Mouse (Mus musculus) heart, embryonic 11.5 days (tissue): ENCODE measurements around the gene Lgals3bp. TPM values are rescaled to one million over a fixed set of nuclear protein-coding genes. Genes with fewer than 3 reads are reported as not detected.
A peak's percentile ranks its signal among the peaks of the same experiment; 100 is the strongest.

ENCODE experiments used
- ATAC-seq: fragments of 200-750 bp; cut with Nextera tagmentation; replicated peaks from 2 replicates; pipeline ENCODE4 v1.8.0; 2017; ENCODE audit warnings: moderate library complexity; ENCODE audit not compliant: insufficient number of reproducible peaks, low FRiP score, low TSS enrichment
- H3K27ac ChIP-seq: fragments of 300-500 bp; sonication (generic); 2 replicates; pipeline ENCODE4 v1.5.1; 2014; ENCODE audit warnings: mild to moderate bottlenecking, low read depth, low read length
- H3K27me3 ChIP-seq: fragments of 300-500 bp; sonication (generic); 2 replicates; pipeline ENCODE4 v1.6.1; 2014; ENCODE audit warnings: mild to moderate bottlenecking, low read length, mixed read lengths; ENCODE audit not compliant: control insufficient read depth, insufficient read depth
- H3K36me3 ChIP-seq: fragments of 300-500 bp; sonication (generic); 2 replicates; pipeline ENCODE4 v1.6.1; 2014; ENCODE audit warnings: mild to moderate bottlenecking, low read length, moderate library complexity, mixed read lengths; ENCODE audit not compliant: control insufficient read depth, insufficient read depth
- H3K4me1 ChIP-seq: fragments of 300-500 bp; sonication (generic); 2 replicates; pipeline ENCODE4 v1.6.1; 2014; ENCODE audit warnings: low read length; ENCODE audit not compliant: control insufficient read depth, insufficient read depth
- H3K4me2 ChIP-seq: fragments of 300-500 bp; sonication (generic); 2 replicates; pipeline ENCODE4 v1.6.1; 2014; ENCODE audit warnings: mild to moderate bottlenecking, moderate library complexity
- H3K4me3 ChIP-seq: fragments of 300-500 bp; sonication (generic); 2 replicates; pipeline ENCODE4 v1.5.1; 2014; ENCODE audit warnings: low read depth, low read length
- H3K9ac ChIP-seq: fragments of 300-500 bp; sonication (generic); 2 replicates; pipeline ENCODE4 v1.6.1; 2014; ENCODE audit warnings: mild to moderate bottlenecking, low read depth, low read length, moderate library complexity
- H3K9me3 ChIP-seq: fragments of 300-500 bp; sonication (generic); replicated peaks from 2 replicates; pipeline ENCODE4 v1.6.1; 2016; ENCODE audit warnings: low read length; ENCODE audit not compliant: control insufficient read depth
- WGBS: fragments of 180-500 bp; shearing (Covaris S2); extraction: QIAGEN DNeasy Blood & Tissue Kit; methylation state at CpG from one replicate; pipeline ENCODE4 v1.1.7; 2014; ENCODE audit not compliant: insufficient replicate concordance; 5-methylcytosine and 5-hydroxymethylcytosine counted together
- polyA plus RNA-seq: library from polyadenylated mRNA; unstranded; fragments of >200 nt; fragmentation: Nextera tagmentation; extraction: Ambion mirVana; gene quantifications from 2 replicates; pipeline ENCODE4 v1.2.1, GENCODE M21; 2014

Gene Lgals3bp
- polyA plus RNA-seq, 1 experiment from 2014 or later, result 3.1 TPM

GRCm38 (mm10) chr11:118436471-118436935 lies 34.6 kb upstream of the Lgals3bp start:
- 44% methylated on average over 6 of the region's 6 CpGs for WGBS
- no peaks in the 10 kb centered on the region for H3K36me3 ChIP-seq
- no peak overlapping the region for H3K4me3 ChIP-seq
- no peak overlapping the region for H3K9ac ChIP-seq
- H3K9me3 ChIP-seq, result no peaks in the 10 kb centered on the region
- H3K27ac ChIP-seq, result no peak overlapping the region
- ATAC-seq, result no peak
- peaks cover 17% of the 10 kb centered on the region for H3K4me1 ChIP-seq
- peaks cover 3% of the 10 kb centered on the region; the same call in 1 of the 2 replicates for H3K27me3 ChIP-seq
- no peak overlapping the region for H3K4me2 ChIP-seq

- no peak for ATAC-seq
- WGBS, result 25% methylated on average over 13 of the region's 13 CpGs
- Histone ChIP-seq H3K27ac (no peak overlapping the region), H3K27me3 (peaks cover 3% of the 10 kb centered on the region; the same call in 1 of the 2 replicates), H3K4me1 (peaks cover 18% of the 10 kb centered on the region), H3K36me3 (no peaks in the 10 kb centered on the region), H3K4me2 (peak overlapping the region; percentile 51), H3K4me3 (peak overlapping the region; percentile 37), H3K9ac (peak overlapping the region; percentile 64), H3K9me3 (no peaks in the 10 kb centered on the region)
Observed at GRCm38 (mm10) chr11:118434093-118434492, 32.2 kb upstream of the Lgals3bp start.

GRCm38 (mm10) chr11:118433398-118433868 lies 31.5 kb upstream of the Lgals3bp start:
- Histone ChIP-seq H3K4me1 (peaks cover 20% of the 10 kb centered on the region), H3K27ac (no peak overlapping the region), H3K27me3 (peaks cover 6% of the 10 kb centered on the region), H3K9me3 (no peaks in the 10 kb centered on the region), H3K4me2 (peak overlapping the region; percentile 51), H3K9ac (no peak overlapping the region), H3K36me3 (no peaks in the 10 kb centered on the region), H3K4me3 (peak overlapping the region; percentile 37)
- 61% methylated on average over 10 of the region's 10 CpGs for WGBS
- no peak for ATAC-seq

GRCm38 (mm10) chr11:118431100-118431948 lies 29.4 kb upstream of the Lgals3bp start:
- ATAC-seq, result no peak
- 71% methylated on average over 16 of the region's 16 CpGs for WGBS
- H3K9ac ChIP-seq, result no peak overlapping the region
- H3K4me1 ChIP-seq, result peaks cover 31% of the 10 kb centered on the region
- no peak overlapping the region for H3K4me2 ChIP-seq
- peaks cover 6% of the 10 kb centered on the region for H3K27me3 ChIP-seq
- H3K27ac ChIP-seq, result no peak overlapping the region
- H3K4me3 ChIP-seq, result no peak overlapping the region
- no peaks in the 10 kb centered on the region for H3K9me3 ChIP-seq
- no peaks in the 10 kb centered on the region for H3K36me3 ChIP-seq

- 46% methylated on average over 4 of the region's 4 CpGs for WGBS
- H3K4me2 ChIP-seq, result no peak overlapping the region
Observed at GRCm38 (mm10) chr11:118430291-118430885, 28.5 kb upstream of the Lgals3bp start.

GRCm38 (mm10) chr11:118428944-118429709 lies 27.2 kb upstream of the Lgals3bp start:
- Histone ChIP-seq H3K4me1 (peaks cover 31% of the 10 kb centered on the region), H3K9ac (no peak overlapping the region)

More at GRCm38 (mm10) chr11:118430291-118430885, 28.5 kb upstream of the Lgals3bp start:
- no peak overlapping the region for H3K27ac ChIP-seq
- no peak for ATAC-seq
- H3K9me3 ChIP-seq, result no peaks in the 10 kb centered on the region
- peaks cover 31% of the 10 kb centered on the region for H3K4me1 ChIP-seq
- H3K27me3 ChIP-seq, result peaks cover 6% of the 10 kb centered on the region
- 0 out of 2 replicates have a peak overlapping the region, but pooled peaks have one; percentile 12 for H3K9ac ChIP-seq
- H3K36me3 ChIP-seq, result no peaks in the 10 kb centered on the region
- H3K4me3 ChIP-seq, result no peak overlapping the region

GRCm38 (mm10) chr11:118428460-118428868 lies 26.6 kb upstream of the Lgals3bp start:
- Histone ChIP-seq H3K4me3 (peak overlapping the region; percentile 31), H3K4me1 (peaks cover 30% of the 10 kb centered on the region), H3K9ac (peak overlapping the region; percentile 52), H3K27me3 (peaks cover 4% of the 10 kb centered on the region; the same call in 1 of the 2 replicates), H3K27ac (peak overlapping the region; percentile 41; the same call in 1 of the 2 replicates), H3K4me2 (peak overlapping the region; percentile 60), H3K9me3 (no peaks in the 10 kb centered on the region), H3K36me3 (no peaks in the 10 kb centered on the region)
- 10% methylated on average over 11 of the region's 11 CpGs for WGBS
- ATAC-seq, result no peak

More at GRCm38 (mm10) chr11:118428944-118429709, 27.2 kb upstream of the Lgals3bp start:
- WGBS, result 52% methylated on average over 8 of the region's 8 CpGs
- H3K27me3 ChIP-seq, result peaks cover 4% of the 10 kb centered on the region; the same call in 1 of the 2 replicates
- ATAC-seq, result no peak
- H3K4me3 ChIP-seq, result peak overlapping the region; percentile 31
- H3K4me2 ChIP-seq, result peak overlapping the region; percentile 60
- H3K27ac ChIP-seq, result peak overlapping the region; percentile 41; the same call in 1 of the 2 replicates
- H3K9me3 ChIP-seq, result no peaks in the 10 kb centered on the region
- H3K36me3 ChIP-seq, result no peaks in the 10 kb centered on the region

GRCm38 (mm10) chr11:118427986-118428385 lies 26.1 kb upstream of the Lgals3bp start, which contains the start of gene C1qtnf1:
TSS of gene C1qtnf1 (plus strand) at chr11:118428203.
- Histone ChIP-seq H3K9ac (peak within 1 kb of the TSS; percentile 52), H3K9me3 (no peaks in the 10 kb centered on the region), H3K27ac (peak within 1 kb of the TSS; percentile 41; the same call in 1 of the 2 replicates), H3K4me3 (peak within 1 kb of the TSS; percentile 31), H3K36me3 (no peaks in the 10 kb centered on the region), H3K27me3 (peaks cover 4% of the 10 kb centered on the region; the same call in 1 of the 2 replicates), H3K4me2 (peak within 1 kb of the TSS; percentile 60), H3K4me1 (peaks cover 27% of the 10 kb centered on the region)
- no peak for ATAC-seq
- WGBS, result under 1% methylated on average over 8 of the region's 8 CpGs
